Mouse (Mus musculus): ENCODE measurements around the gene Bcl3.
A peak's percentile ranks its signal among the peaks of the same experiment; 100 is the strongest.

Gene Bcl3

GRCm38 (mm10) chr7:19834055-19834454 is 11.5 kb upstream of the Bcl3 start:
- DNase-seq (ENCODE audit: low read depth, low spot score), result peak; percentile 23

GRCm38 (mm10) chr7:19831837-19832236 is 9.3 kb upstream of the Bcl3 start:
- no peak for DNase-seq (ENCODE audit: low read depth, low spot score)

- DNase-seq (ENCODE audit: low read depth, low spot score), result no peak
Observed at GRCm38 (mm10) chr7:19830682-19831156, 8.1 kb upstream of the Bcl3 start.

GRCm38 (mm10) chr7:19829694-19830093 is 7.1 kb upstream of the Bcl3 start:
- DNase-seq (ENCODE audit: low read depth, low spot score), result no peak

- DNase-seq (ENCODE audit: low read depth, low spot score), result no peak
Observed at GRCm38 (mm10) chr7:19826756-19827155, 4.2 kb upstream of the Bcl3 start.

GRCm38 (mm10) chr7:19824182-19824973 is 1.8 kb upstream of the Bcl3 start:
- peak; percentile 88 for DNase-seq (ENCODE audit: low read depth, low spot score)

GRCm38 (mm10) chr7:19823256-19824181 is 949 bp upstream of the Bcl3 start:
- DNase-seq (ENCODE audit: low read depth, low spot score), result peak; percentile 62

- DNase-seq (ENCODE audit: low read depth, low spot score), result no peak
Observed at GRCm38 (mm10) chr7:19822193-19822592, 377 bp downstream of the Bcl3 start.

GRCm38 (mm10) chr7:19821633-19822032 is 937 bp downstream of the Bcl3 start:
- no peak for DNase-seq (ENCODE audit: low read depth, low spot score)

GRCm38 (mm10) chr7:19820347-19821048 is 2.1 kb downstream of the Bcl3 start:
- no peak for DNase-seq (ENCODE audit: low read depth, low spot score)

GRCm38 (mm10) chr7:19818875-19819274 is 3.7 kb downstream of the Bcl3 start:
- DNase-seq (ENCODE audit: low read depth, low spot score), result no peak

GRCm38 (mm10) chr7:19818440-19818839 is 4.1 kb downstream of the Bcl3 start:
- DNase-seq (ENCODE audit: low read depth, low spot score), result no peak

GRCm38 (mm10) chr7:19817382-19818105 is 5.0 kb downstream of the Bcl3 start:
- DNase-seq (ENCODE audit: low read depth, low spot score), result peak; percentile 96

GRCm38 (mm10) chr7:19816224-19816771 is 6.3 kb downstream of the Bcl3 start:
- DNase-seq (ENCODE audit: low read depth, low spot score), result peak; percentile 92

GRCm38 (mm10) chr7:19815296-19816223 is 7.0 kb downstream of the Bcl3 start:
- no peak for DNase-seq (ENCODE audit: low read depth, low spot score)

- no peak for DNase-seq (ENCODE audit: low read depth, low spot score)
Observed at GRCm38 (mm10) chr7:19813579-19814122, 8.9 kb downstream of the Bcl3 start.

GRCm38 (mm10) chr7:19813161-19813560 is 9.4 kb downstream of the Bcl3 start:
- DNase-seq (ENCODE audit: low read depth, low spot score), result no peak

- DNase-seq (ENCODE audit: low read depth, low spot score), result no peak
Observed at GRCm38 (mm10) chr7:19811114-19811513, 11.5 kb downstream of the Bcl3 start.

- no peak for DNase-seq (ENCODE audit: low read depth, low spot score)
Observed at GRCm38 (mm10) chr7:19809369-19809768, 13.2 kb downstream of the Bcl3 start.

All from A20 (cell line).